In genomic region chr10:83080275-83080741, GRCm38 (mm10) we compare ENCODE assay signal across 9 mouse cellular contexts.
DNase-seq lines count a peak whose midpoint lies in the region; ATAC-seq and TF ChIP-seq lines count a peak whose summit lies in the region.
"Had no signal": no experiment of that assay in that cellular context is flagged by ENCODE, and none has a peak within 500 bp of the region (broad histone marks: within the 10 kb centered on the region; RNA-seq: fewer than 3 reads in every experiment).

No protein-coding gene starts in this region.

- no peak overlapping the region for H3K4me3 ChIP-seq in kidney, adult 2 months (ENCODE audit: insufficient read depth, low read depth, low read length)
- no peak overlapping the region for H3K4me3 ChIP-seq in limb, embryonic 10.5 days
- no peak overlapping the region for H3K4me3 ChIP-seq in midbrain, embryonic 16.5 days (ENCODE audit: low read depth, low read length)

- peak; percentile 27 for DNase-seq in kidney, adult 2 months
- DNase-seq in kidney, adult 11 months: no peak
- no peak for DNase-seq in limb, embryonic 10.5 days (ENCODE audit: low spot score)
- no peak for DNase-seq in cerebellum, postnatal 25 days
- no peak for DNase-seq in Muller cell, postnatal 12 days (ENCODE audit: inconsistent ontology term)

- TF ChIP-seq POLR2A in kidney, adult 2 months (IDR thresholded peaks at IDR 0.05; ENCODE audit: low read depth, low read length): no peak

- peak; percentile 75 for ATAC-seq in erythroblast, adult 5-6 weeks (replicated peaks; ENCODE audit: low FRiP score, poor library complexity, severe bottlenecking)
- ATAC-seq in midbrain, embryonic 16.5 days: peak; percentile 36; the same call in 1 of the 2 replicates
- ATAC-seq in cerebellum, adult (ENCODE audit: insufficient number of reproducible peaks, low FRiP score, low TSS enrichment): no peak

- no peaks in the 10 kb centered on the region for H3K36me3 ChIP-seq in kidney, adult 2 months (ENCODE audit: control insufficient read depth, insufficient read depth, low read length)
- no peaks in the 10 kb centered on the region for H3K36me3 ChIP-seq in limb, embryonic 10.5 days
- no peaks in the 10 kb centered on the region for H3K36me3 ChIP-seq in midbrain, embryonic 16.5 days (ENCODE audit: control insufficient read depth, insufficient read depth, low read length)

- peak overlapping the region; percentile 52; the same call in 1 of the 2 replicates for H3K9ac ChIP-seq in midbrain, embryonic 16.5 days (ENCODE audit: low read depth, low read length)

- H3K27me3 ChIP-seq in kidney, adult 2 months (replicated peaks; ENCODE audit: control insufficient read depth, insufficient read depth, low read length): no peaks in the 10 kb centered on the region
- H3K27me3 ChIP-seq in limb, embryonic 10.5 days (ENCODE audit: low read depth, poor library complexity, severe bottlenecking): peaks cover 8% of the 10 kb centered on the region; the same call in 1 of the 2 replicates
- H3K27me3 ChIP-seq in midbrain, embryonic 16.5 days (ENCODE audit: control insufficient read depth, insufficient read depth, low read depth, low read length): no peaks in the 10 kb centered on the region

- H3K4me2 ChIP-seq in midbrain, embryonic 16.5 days (ENCODE audit: low read length): no peak overlapping the region; the same call in 1 of the 2 replicates

- no peak overlapping the region for H3K27ac ChIP-seq in kidney, adult 2 months (ENCODE audit: insufficient read depth, low read depth, low read length)
- peak overlapping the region; percentile 47 for H3K27ac ChIP-seq in limb, embryonic 10.5 days
- H3K27ac ChIP-seq in midbrain, embryonic 16.5 days (ENCODE audit: low read length): no peak overlapping the region
- H3K27ac ChIP-seq: macrophage had no signal

- WGBS in kidney, adult 2 months: 52% methylated on average over 12 of the region's 12 CpGs
- 50% methylated on average over 12 of the region's 12 CpGs for WGBS in limb, embryonic 10.5 days
- 48% methylated on average over 12 of the region's 12 CpGs for WGBS in midbrain, embryonic 16.5 days

- H3K4me1 ChIP-seq in kidney, adult 2 months (ENCODE audit: control insufficient read depth, insufficient read depth, low read length): peaks cover 7% of the 10 kb centered on the region; the same call in 1 of the 2 replicates
- H3K4me1 ChIP-seq in limb, embryonic 10.5 days: peaks cover 39% of the 10 kb centered on the region
- peaks cover 16% of the 10 kb centered on the region for H3K4me1 ChIP-seq in midbrain, embryonic 16.5 days (ENCODE audit: control insufficient read depth, insufficient read depth, low read length)

- no peak for TF ChIP-seq CTCF in kidney, adult 2 months (conservative IDR thresholded peaks at IDR 0.05; ENCODE audit: insufficient read depth, insufficient read length, low read depth, low read length)

- H3K9me3 ChIP-seq in limb, embryonic 10.5 days (replicated peaks): no peaks in the 10 kb centered on the region
- H3K9me3 ChIP-seq in midbrain, embryonic 16.5 days (replicated peaks; ENCODE audit: control insufficient read depth, low read length, poor library complexity, severe bottlenecking): no peaks in the 10 kb centered on the region
